Mouse (Mus musculus) spleen, adult 10 weeks (tissue): ENCODE measurements around the gene Gm14403. TPM values are rescaled to one million over a fixed set of nuclear protein-coding genes. Genes with fewer than 3 reads are reported as not detected.

Source experiments
- polyA plus RNA-seq: library from polyadenylated mRNA; stranded (reverse); fragments of 350-450 nt; fragmentation: Illumina TruSeq; extraction: RNeasy Lipid Tissue Mini Kit (QIAGEN cat#74804); gene quantifications from one replicate; pipeline ENCODE4 v1.2.3, GENCODE M21; 2015; ENCODE audit warnings: low replicate concordance; ENCODE audit not compliant: insufficient read depth

Gm14403 gene
- polyA plus RNA-seq: 7.9 TPM

DNA sequence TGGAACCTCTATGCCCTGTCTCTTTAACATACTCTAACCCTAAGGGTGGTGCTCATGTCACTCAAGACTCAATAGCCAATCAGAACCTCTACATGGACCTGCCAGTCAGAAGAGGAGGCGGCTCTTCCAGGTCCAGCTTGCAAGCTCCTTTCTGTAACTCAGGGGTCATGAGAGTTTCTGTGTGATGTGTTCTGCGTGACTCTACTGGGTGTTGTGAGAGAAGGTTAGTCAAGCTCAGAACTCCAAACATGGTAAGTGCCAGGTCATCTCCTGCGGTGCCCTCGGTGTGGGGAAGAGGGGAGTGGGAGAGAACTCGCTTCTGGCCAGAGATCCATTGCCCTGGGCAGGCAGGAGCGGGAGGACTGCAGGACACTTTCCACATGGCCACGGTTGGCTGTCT lies at the start of gene Gm14403:
Gene Gm14403, plus strand, starts transcription at position 149 of the 400 bp plus-strand sequence.

DNA sequence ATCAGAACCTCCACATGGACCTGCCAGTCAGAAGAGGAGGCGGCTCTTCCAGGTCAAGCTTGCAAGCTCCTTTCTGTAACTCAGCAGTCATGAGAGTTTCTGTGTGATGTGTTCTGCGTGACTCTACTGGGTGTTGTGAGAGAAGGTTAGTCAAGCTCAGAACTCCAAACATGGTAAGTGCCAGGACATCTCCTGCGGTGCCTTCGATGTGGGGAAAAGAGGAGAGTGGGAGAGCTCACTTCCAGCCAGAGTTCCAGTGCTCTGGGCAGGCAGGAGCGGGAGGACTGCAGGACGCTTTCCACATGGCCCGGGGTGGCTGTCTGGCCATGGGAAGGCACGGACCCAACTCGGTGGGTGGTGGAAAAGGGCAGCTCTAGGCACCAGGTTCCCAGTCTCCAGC lies 33.3 kb upstream of the Gm14403 start, which contains the start of gene Zfp970:
Gene Zfp970, plus strand, starts transcription at position 58 of the 400 bp plus-strand sequence.

Other genes with a start within 250 kb of the Gm14403 start
- not detected for gene Gm14409, start 231.2 kb upstream of the Gm14403 start, polyA plus RNA-seq
- 0.29 TPM for gene Gm14412, start 173.9 kb upstream of the Gm14403 start, polyA plus RNA-seq
- 4.3 TPM for gene Gm14418, start 99.9 kb upstream of the Gm14403 start, polyA plus RNA-seq
- 26.7 TPM for gene Zfp970, start 33.5 kb upstream of the Gm14403 start, polyA plus RNA-seq
- gene Gm14406, start 80.0 kb downstream of the Gm14403 start, polyA plus RNA-seq: not detected